Mouse (Mus musculus): Measurements from ENCODE around the gene Sfmbt1. TPM values are rescaled to one million over a fixed set of nuclear protein-coding genes. Genes with fewer than 3 reads are reported as not detected.

The Sfmbt1 gene
- polyA plus RNA-seq (2015; fragmentation: Nextera tagmentation; extraction: Ambion mirVana): 7.8 and 11.0 TPM in 2 replicates

DNA sequence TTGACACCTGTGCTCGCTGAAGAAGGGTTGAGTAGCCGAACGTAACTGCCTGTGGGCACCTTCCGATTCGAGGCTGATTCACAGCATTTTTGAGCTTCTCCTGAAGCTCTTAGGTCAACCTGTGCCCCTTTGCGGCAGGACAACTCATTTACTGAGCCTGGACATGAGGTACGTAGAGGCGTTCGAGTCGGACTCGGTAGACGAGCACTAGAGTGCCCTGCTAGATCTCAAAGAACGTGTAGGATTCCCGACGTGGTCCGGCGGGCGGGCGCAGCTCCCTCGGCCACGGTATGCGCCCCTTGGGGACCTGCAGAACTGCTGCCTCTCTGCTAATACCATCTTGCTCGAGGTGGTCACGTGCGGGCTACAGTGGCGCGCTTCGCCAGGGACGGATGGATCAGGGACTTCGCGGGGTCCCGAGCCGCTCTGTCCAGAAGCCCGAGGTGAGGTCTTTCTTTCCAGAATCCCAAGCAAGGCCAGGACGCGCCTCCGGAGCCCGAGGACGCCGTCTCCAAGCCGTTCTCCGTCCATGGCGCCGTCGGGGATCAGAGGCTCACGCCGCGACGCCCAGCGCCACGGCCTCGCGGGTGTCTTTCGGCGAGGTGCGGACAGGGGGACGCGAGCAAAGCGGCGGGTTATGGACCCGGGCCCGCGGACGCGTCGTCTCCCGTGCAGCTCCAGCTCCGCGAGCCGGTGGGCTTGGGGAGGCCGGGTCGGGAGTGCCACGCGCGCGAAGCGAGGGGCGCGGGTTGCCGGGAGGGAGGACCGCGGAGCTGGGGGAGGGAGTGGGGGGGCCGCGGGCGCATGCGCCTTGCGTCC is at the start of gene Sfmbt1:
Gene Sfmbt1, plus strand, starts transcription at position 51 of the 819 bp plus-strand sequence.
- Histone ChIP-seq H3K36me3 (no peaks in the 10 kb centered on the region), H3K4me3 (peak within 1 kb of the TSS; percentile 93), H3K4me2 (peak within 1 kb of the TSS; percentile 92), H3K9ac (peak within 1 kb of the TSS; percentile 94), H3K9me3 (no peaks in the 10 kb centered on the region), H3K27ac (replicated peaks) (peak within 1 kb of the TSS; percentile 86), H3K4me1 (peaks cover 12% of the 10 kb centered on the region), H3K27me3 (replicated peaks) (peaks cover 7% of the 10 kb centered on the region)
- 3% methylated on average over 75 of the region's 87 CpGs for WGBS
- peak; percentile 29; the same call in 1 of the 2 replicates for ATAC-seq (ENCODE audit: extremely low read depth, insufficient number of reproducible peaks, low FRiP score, low TSS enrichment)

DNA sequence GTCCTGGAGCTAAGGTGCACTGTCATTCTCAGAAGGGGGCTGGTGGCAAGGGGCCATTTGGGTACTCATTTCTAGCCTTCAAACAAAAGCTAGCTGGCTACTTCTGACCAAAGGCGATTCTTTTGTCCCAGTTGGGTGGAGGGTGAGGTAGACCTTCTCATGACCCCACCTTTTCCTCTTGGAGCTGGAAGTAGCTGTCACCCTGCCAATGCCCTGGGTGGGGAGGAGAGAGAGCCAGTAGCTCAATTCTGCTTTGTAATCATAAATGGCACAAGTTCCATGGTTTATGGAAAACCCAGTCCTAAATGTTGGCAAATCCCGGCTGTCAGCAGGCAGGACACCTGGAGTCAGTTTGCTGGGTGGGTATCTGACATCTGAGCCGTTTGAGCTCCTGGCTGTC is 48.6 kb upstream of the Sfmbt1 start:
- no peak overlapping the region for H3K4me3 ChIP-seq
- H3K9ac ChIP-seq: no peak overlapping the region
- H3K36me3 ChIP-seq: peaks cover 93% of the 10 kb centered on the region
- H3K4me2 ChIP-seq: no peak overlapping the region
- WGBS: 66% methylated on average over 3 of the region's 3 CpGs
- no peak for ATAC-seq (ENCODE audit: extremely low read depth, insufficient number of reproducible peaks, low FRiP score, low TSS enrichment)
- H3K4me1 ChIP-seq: no peaks in the 10 kb centered on the region
- no peaks in the 10 kb centered on the region for H3K27me3 ChIP-seq (replicated peaks)
- H3K27ac ChIP-seq (replicated peaks): no peak overlapping the region
- H3K9me3 ChIP-seq: no peaks in the 10 kb centered on the region

DNA sequence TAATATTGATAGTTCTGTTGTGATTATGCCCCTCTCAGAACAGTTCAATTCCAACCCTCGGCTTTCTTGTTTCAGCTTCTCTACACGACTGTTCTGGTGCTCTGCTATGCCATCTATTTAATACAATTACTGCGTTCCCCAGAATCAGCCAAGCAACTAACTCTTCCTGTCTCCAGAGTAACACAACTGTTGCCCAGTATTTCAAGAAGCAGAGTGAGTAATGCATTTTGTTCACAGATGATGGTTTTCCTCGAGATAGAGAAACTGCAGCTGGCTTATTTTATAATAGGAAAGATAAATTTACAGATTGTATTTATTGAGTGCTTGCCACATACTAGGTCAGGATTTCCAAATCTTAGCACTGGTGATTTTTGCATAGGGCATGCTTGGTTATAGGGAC is 48.0 kb upstream of the Sfmbt1 start:
- no peak overlapping the region for H3K9ac ChIP-seq
- no peak overlapping the region for H3K4me3 ChIP-seq
- H3K9me3 ChIP-seq: no peaks in the 10 kb centered on the region
- no peaks in the 10 kb centered on the region for H3K4me1 ChIP-seq
- WGBS: 81% methylated on average over 4 of the region's 4 CpGs
- H3K4me2 ChIP-seq: no peak overlapping the region
- no peak overlapping the region for H3K27ac ChIP-seq (replicated peaks)
- no peak for ATAC-seq (ENCODE audit: extremely low read depth, insufficient number of reproducible peaks, low FRiP score, low TSS enrichment)
- no peaks in the 10 kb centered on the region for H3K27me3 ChIP-seq (replicated peaks)
- H3K36me3 ChIP-seq: peaks cover 89% of the 10 kb centered on the region

DNA sequence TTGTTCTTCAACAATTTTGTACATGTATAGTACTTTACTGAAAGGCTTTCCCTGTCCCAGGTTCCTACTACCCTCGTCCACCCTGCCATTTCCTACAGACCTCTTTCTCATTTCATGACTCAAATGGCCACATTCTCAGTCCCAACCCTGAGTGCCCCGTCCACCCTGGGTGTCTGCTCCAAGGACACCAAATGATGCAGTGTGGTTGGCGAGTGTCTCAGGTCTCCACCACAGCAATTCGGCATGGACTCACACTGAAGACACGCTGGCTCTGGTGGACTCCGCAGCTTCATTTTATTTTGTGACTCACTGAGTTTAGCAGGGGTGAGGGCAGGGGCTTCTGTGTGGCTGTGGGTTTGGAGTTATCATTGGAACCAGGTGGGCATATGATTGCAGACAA is 44.5 kb upstream of the Sfmbt1 start:
- H3K9ac ChIP-seq: no peak overlapping the region
- no peak for ATAC-seq (ENCODE audit: extremely low read depth, insufficient number of reproducible peaks, low FRiP score, low TSS enrichment)
- no peaks in the 10 kb centered on the region for H3K27me3 ChIP-seq (replicated peaks)
- 86% methylated on average over 6 of the region's 6 CpGs for WGBS
- peaks cover 86% of the 10 kb centered on the region for H3K36me3 ChIP-seq
- no peaks in the 10 kb centered on the region for H3K9me3 ChIP-seq
- peaks cover 3% of the 10 kb centered on the region; the same call in 1 of the 2 replicates for H3K4me1 ChIP-seq
- H3K27ac ChIP-seq (replicated peaks): no peak overlapping the region
- H3K4me3 ChIP-seq: no peak overlapping the region
- H3K4me2 ChIP-seq: no peak overlapping the region

DNA sequence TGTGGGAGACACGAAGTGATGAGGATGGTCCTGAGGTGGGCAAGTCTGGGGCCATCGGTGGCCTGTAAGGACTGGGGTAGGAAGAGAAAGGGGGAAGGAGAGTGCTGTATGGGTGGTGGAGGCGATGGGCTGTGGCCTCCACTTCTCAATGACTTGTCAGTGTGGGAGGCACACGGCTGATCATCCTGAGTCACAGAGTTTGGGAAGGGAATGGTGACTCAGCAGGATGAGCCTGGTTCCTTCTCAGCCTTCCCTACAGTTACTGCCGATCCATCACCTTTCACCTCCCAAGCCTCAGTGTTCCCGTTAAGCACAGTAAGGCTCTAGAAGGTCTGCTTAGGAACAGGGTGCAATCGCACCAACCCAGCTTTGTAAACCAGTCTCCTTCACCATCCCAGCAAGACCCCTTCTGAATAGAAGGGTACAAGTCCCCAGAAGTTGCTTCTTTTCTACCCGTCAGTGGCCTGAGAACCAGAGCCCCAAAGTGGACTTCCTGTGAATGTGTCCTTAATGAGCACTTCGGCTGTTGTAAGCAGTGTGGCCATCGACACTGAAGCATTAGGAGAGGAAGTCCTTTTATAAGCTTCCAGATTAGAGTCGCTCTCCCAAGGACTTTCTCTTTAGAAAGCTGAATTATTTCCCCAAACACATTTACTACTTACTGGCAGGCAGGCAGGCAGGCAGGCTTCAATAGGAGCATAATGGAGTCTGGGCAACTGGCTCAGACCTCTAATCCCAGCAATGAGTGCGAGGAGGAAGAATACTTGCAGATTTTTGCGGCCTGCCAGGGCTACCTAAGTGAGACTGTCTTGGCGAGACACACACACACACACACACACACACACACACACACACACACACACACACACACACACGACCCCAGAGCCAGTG is 43.3 kb upstream of the Sfmbt1 start:
- ATAC-seq (ENCODE audit: extremely low read depth, insufficient number of reproducible peaks, low FRiP score, low TSS enrichment): no peak
- 69% methylated on average over 15 of the region's 15 CpGs for WGBS
- H3K4me3 ChIP-seq: no peak overlapping the region
- H3K36me3 ChIP-seq: peaks cover 83% of the 10 kb centered on the region
- H3K4me1 ChIP-seq: peaks cover 4% of the 10 kb centered on the region; the same call in 1 of the 2 replicates
- H3K27me3 ChIP-seq (replicated peaks): no peaks in the 10 kb centered on the region
- H3K9me3 ChIP-seq: no peaks in the 10 kb centered on the region
- H3K9ac ChIP-seq: no peak overlapping the region
- H3K27ac ChIP-seq (replicated peaks): no peak overlapping the region
- H3K4me2 ChIP-seq: no peak overlapping the region

DNA sequence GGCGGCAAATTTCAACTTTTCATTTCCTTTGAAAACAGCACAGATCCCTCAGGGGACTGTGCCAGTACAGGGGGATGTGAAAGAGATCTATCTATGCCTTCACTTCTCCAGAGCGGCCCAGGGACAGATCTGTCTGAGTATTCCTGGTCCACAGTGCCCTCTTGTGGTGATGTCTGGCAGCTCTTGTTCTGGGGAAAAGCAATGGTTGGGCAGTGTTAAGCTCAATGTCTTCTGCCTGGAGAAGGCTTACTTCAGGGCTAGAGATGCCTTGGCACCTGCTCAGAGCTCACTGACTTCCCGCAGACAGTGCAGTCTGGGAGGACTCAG is 42.7 kb upstream of the Sfmbt1 start:
- 10% methylated on average over 3 of the region's 3 CpGs for WGBS
- no peak overlapping the region for H3K4me3 ChIP-seq
- H3K9me3 ChIP-seq: no peaks in the 10 kb centered on the region
- peaks cover 83% of the 10 kb centered on the region for H3K36me3 ChIP-seq
- H3K27me3 ChIP-seq (replicated peaks): no peaks in the 10 kb centered on the region
- no peak overlapping the region for H3K4me2 ChIP-seq
- H3K9ac ChIP-seq: no peak overlapping the region
- H3K4me1 ChIP-seq: peaks cover 4% of the 10 kb centered on the region; the same call in 1 of the 2 replicates
- no peak overlapping the region for H3K27ac ChIP-seq (replicated peaks)
- ATAC-seq (ENCODE audit: extremely low read depth, insufficient number of reproducible peaks, low FRiP score, low TSS enrichment): no peak

DNA sequence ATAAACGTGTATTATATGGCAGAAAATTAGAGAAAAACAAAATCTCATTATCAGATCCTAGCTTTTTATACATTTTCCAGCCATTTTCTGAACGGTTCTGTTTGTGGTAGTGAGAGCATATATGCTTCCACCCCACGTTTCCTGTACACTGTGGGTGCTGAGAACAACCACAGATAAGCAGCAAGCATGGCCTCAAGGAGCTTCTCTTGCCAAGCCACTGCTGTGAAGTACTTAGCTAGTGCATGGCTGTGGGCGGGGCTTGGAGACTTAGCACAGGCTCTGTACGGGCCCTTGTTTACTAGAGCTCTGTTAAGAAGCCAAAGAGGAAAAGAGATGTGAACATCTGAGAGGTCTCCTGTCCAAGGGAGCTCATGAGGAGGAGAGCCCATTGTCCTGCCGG is 39.7 kb upstream of the Sfmbt1 start:
- Histone ChIP-seq H3K4me2 (no peak overlapping the region), H3K27me3 (replicated peaks) (no peaks in the 10 kb centered on the region), H3K9ac (no peak overlapping the region), H3K4me1 (peaks cover 4% of the 10 kb centered on the region; the same call in 1 of the 2 replicates), H3K36me3 (peaks cover 82% of the 10 kb centered on the region), H3K9me3 (no peaks in the 10 kb centered on the region), H3K4me3 (no peak overlapping the region), H3K27ac (replicated peaks) (no peak overlapping the region)
- ATAC-seq (ENCODE audit: extremely low read depth, insufficient number of reproducible peaks, low FRiP score, low TSS enrichment): no peak
- WGBS: 50% methylated on average over 6 of the region's 6 CpGs

DNA sequence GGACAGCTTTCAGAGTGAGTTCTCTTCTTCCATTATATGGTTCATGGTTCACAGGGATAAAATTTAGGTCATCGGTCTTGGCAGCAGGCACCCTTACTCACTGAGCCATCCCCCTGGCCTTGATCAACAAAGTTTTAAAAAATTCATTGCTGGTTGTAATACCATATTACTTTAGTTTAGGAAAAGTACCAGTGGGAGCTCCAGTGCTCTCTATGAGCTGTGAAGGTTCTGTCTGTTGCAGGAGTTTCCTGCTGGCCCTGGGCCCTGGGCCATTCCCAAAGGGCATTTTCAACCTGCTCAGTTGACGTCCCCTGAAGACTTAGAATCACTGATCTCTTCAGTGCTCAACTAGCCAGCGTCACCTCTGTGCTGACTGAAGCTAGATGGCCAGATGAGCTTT is 32.5 kb upstream of the Sfmbt1 start:
- Histone ChIP-seq H3K27me3 (replicated peaks) (no peaks in the 10 kb centered on the region), H3K36me3 (peaks cover 80% of the 10 kb centered on the region), H3K9ac (no peak overlapping the region), H3K27ac (replicated peaks) (no peak overlapping the region), H3K4me3 (no peak overlapping the region), H3K9me3 (no peaks in the 10 kb centered on the region), H3K4me1 (no peaks in the 10 kb centered on the region), H3K4me2 (no peak overlapping the region)
- WGBS: 87% methylated on average over 3 of the region's 3 CpGs
- no peak for ATAC-seq (ENCODE audit: extremely low read depth, insufficient number of reproducible peaks, low FRiP score, low TSS enrichment)

DNA sequence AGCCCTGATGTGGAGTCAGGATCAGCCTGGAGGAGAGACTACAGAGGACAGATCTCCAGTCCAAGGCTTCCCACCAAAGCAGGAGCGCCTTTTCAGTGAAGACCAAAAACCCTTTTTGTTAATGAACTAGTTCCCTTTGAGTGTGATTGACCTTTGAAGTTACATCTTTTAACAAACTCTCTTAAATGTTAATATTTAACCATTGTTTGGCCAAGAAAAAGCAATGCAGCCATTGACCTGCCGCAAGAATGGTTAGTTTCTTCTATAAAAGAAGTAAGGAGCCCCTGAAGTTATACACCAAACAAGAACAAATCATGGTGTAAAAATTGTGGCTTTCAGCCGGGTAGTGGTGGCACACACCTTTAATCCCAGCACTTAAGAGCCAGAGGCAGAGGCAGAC is 24.0 kb upstream of the Sfmbt1 start:
- Histone ChIP-seq H3K27me3 (replicated peaks) (no peaks in the 10 kb centered on the region), H3K4me3 (no peak overlapping the region), H3K4me1 (0 out of 2 replicates have a peak, but pooled peaks cover 4% of the 10 kb centered on the region), H3K36me3 (peaks cover 47% of the 10 kb centered on the region), H3K9ac (no peak overlapping the region), H3K27ac (replicated peaks) (no peak overlapping the region), H3K9me3 (no peaks in the 10 kb centered on the region), H3K4me2 (no peak overlapping the region)
- 92% methylated on average over 3 of the region's 3 CpGs for WGBS
- no peak for ATAC-seq (ENCODE audit: extremely low read depth, insufficient number of reproducible peaks, low FRiP score, low TSS enrichment)

DNA sequence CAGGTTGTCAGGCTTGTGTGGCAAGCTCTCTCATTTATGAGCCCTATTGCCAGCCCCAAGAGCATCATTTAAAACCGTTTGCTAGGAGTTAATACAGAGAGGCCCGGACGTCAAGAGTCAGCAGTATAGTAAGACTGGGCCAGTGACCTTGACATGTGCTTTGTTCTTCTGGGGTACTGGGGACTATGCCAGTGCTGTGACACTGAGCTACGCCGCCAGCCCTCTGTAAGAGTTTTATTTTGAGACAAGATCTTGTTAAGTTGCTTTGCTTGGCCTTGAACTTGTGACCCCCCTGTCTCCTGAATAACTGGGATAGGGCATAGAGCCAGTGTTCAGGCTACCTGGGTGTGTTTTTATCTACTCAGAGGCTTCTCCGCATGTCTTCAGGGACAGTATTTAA is 22.2 kb upstream of the Sfmbt1 start:
- Histone ChIP-seq H3K4me1 (0 out of 2 replicates have a peak, but pooled peaks cover 4% of the 10 kb centered on the region), H3K9me3 (no peaks in the 10 kb centered on the region), H3K4me2 (no peak overlapping the region), H3K27me3 (replicated peaks) (no peaks in the 10 kb centered on the region), H3K36me3 (peaks cover 36% of the 10 kb centered on the region), H3K9ac (no peak overlapping the region), H3K27ac (replicated peaks) (no peak overlapping the region), H3K4me3 (no peak overlapping the region)
- no peak for ATAC-seq (ENCODE audit: extremely low read depth, insufficient number of reproducible peaks, low FRiP score, low TSS enrichment)
- WGBS: 76% methylated on average over 6 of the region's 6 CpGs

DNA sequence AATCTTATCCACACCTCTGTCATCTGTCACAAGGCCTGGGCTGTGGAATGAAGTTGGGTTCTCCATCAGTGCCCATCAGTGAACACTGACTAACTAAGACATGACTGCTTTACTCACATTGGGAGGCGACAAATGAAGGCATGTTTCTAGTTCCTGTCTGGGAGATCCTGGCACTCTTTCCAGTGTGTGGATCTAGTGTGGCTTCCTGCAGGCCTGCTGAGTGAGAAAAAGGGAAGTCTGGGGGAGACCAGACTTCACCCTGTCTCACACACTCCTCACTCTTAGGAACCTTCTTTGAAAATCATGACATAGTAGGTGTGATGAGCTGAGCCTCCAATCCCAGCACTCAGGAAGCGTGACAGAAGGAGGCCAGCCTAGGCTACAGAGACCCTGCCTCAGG is 19.9 kb upstream of the Sfmbt1 start:
- peaks cover 23% of the 10 kb centered on the region for H3K36me3 ChIP-seq
- no peaks in the 10 kb centered on the region; the same call in 1 of the 2 replicates for H3K27me3 ChIP-seq (replicated peaks)
- H3K9ac ChIP-seq: no peak overlapping the region
- H3K4me2 ChIP-seq: no peak overlapping the region
- no peak overlapping the region for H3K4me3 ChIP-seq
- no peak overlapping the region for H3K27ac ChIP-seq (replicated peaks)
- no peak for ATAC-seq (ENCODE audit: extremely low read depth, insufficient number of reproducible peaks, low FRiP score, low TSS enrichment)
- H3K4me1 ChIP-seq: 0 out of 2 replicates have a peak, but pooled peaks cover 4% of the 10 kb centered on the region
- WGBS: 74% methylated on average over 2 of the region's 2 CpGs
- H3K9me3 ChIP-seq: no peaks in the 10 kb centered on the region

Data from heart, embryonic 13.5 days (tissue).